ENCODE assay signal across 8 mouse cellular contexts in the genomic region with DNA sequence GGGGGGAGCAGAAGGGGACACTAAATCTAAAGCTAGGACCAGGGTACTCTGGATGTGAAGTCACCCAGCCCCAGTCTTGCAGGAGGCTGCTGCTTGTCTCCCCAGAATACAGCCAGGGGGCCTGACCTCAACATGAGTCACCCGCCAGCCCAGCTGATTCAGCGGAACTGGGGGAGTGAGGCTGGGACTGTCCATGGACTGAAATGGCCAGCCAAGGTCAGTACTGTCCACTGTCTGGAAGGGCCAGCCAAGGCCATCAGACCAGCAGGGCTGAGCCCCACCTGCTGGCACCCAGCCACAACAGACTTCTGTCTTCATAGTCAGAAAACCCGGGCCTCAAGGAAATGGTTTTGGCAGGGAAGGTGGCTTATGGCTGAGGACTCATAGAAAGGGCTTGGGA. TPM values are rescaled to one million over a fixed set of nuclear protein-coding genes. Genes with fewer than 3 reads are reported as not detected.
DNase-seq lines count a peak whose midpoint lies in the region; ATAC-seq and TF ChIP-seq lines count a peak whose summit lies in the region.

No protein-coding gene starts in this region.

- no peaks in the 10 kb centered on the region for H3K36me3 ChIP-seq in lung, postnatal 0 days (ENCODE audit: insufficient read depth, low read length)
- peaks cover 10% of the 10 kb centered on the region; the same call in 1 of the 2 replicates for H3K36me3 ChIP-seq in forebrain, embryonic 15.5 days
- H3K36me3 ChIP-seq in midbrain, embryonic 13.5 days, result peaks cover 31% of the 10 kb centered on the region

- no peak overlapping the region for H3K4me3 ChIP-seq in brown adipose tissue, adult 24 weeks (ENCODE audit: insufficient read depth, low read depth, low read length)
- H3K4me3 ChIP-seq in lung, postnatal 0 days (ENCODE audit: low read depth, low read length), result no peak overlapping the region
- H3K4me3 ChIP-seq in forebrain, embryonic 15.5 days, result no peak overlapping the region
- H3K4me3 ChIP-seq in midbrain, embryonic 13.5 days (replicated peaks), result no peak overlapping the region

- 35% methylated on average over 3 of the region's 3 CpGs for WGBS in lung, postnatal 0 days
- WGBS in forebrain, embryonic 15.5 days, result 67% methylated on average over 3 of the region's 3 CpGs
- WGBS in midbrain, embryonic 13.5 days, result 85% methylated on average over 3 of the region's 3 CpGs

- peak; percentile 73 for ATAC-seq in lung, postnatal 0 days
- no peak for ATAC-seq in forebrain, embryonic 15.5 days (replicated peaks)
- ATAC-seq in midbrain, embryonic 13.5 days, result no peak

- H3K4me2 ChIP-seq in lung, postnatal 0 days (replicated peaks; ENCODE audit: low read depth, low read length), result no peak overlapping the region
- H3K4me2 ChIP-seq in forebrain, embryonic 15.5 days (replicated peaks), result no peak overlapping the region
- H3K4me2 ChIP-seq in midbrain, embryonic 13.5 days (replicated peaks), result no peak overlapping the region

- no peaks in the 10 kb centered on the region for H3K27me3 ChIP-seq in lung, postnatal 0 days (replicated peaks; ENCODE audit: insufficient read depth, low read length)
- H3K27me3 ChIP-seq in forebrain, embryonic 15.5 days, result no peaks in the 10 kb centered on the region
- no peaks in the 10 kb centered on the region for H3K27me3 ChIP-seq in midbrain, embryonic 13.5 days

- H3K9ac ChIP-seq in lung, postnatal 0 days (replicated peaks; ENCODE audit: low read depth), result no peak overlapping the region
- H3K9ac ChIP-seq in forebrain, embryonic 15.5 days (replicated peaks), result no peak overlapping the region
- no peak overlapping the region for H3K9ac ChIP-seq in midbrain, embryonic 13.5 days (replicated peaks)

- peak; percentile 35 for TF ChIP-seq CTCF in lung, postnatal 0 days (IDR thresholded peaks at IDR 0.05)

- TF ChIP-seq EP300 in lung, postnatal 0 days (IDR thresholded peaks at IDR 0.05), result no peak

- peak; percentile 31 to 38 for DNase-seq in lung, adult 18-20 months
- no peak for DNase-seq in lung, postnatal 25 days (ENCODE audit: low spot score)
- DNase-seq in kidney, adult 11 months, result peak; percentile 81
- DNase-seq in lung, postnatal 0 days (ENCODE audit: low spot score), result peak; percentile 48
- no peak for DNase-seq in embryo, embryonic 10.5 days (ENCODE audit: low spot score)

- 0 out of 2 replicates have a peak overlapping the region, but pooled peaks have one; percentile 51 for H3K27ac ChIP-seq in brown adipose tissue, adult 24 weeks (replicated peaks; ENCODE audit: low read depth, low read length)
- H3K27ac ChIP-seq in lung, postnatal 0 days (ENCODE audit: low read length), result no peak overlapping the region
- no peak overlapping the region for H3K27ac ChIP-seq in forebrain, embryonic 15.5 days (replicated peaks)
- no peak overlapping the region for H3K27ac ChIP-seq in midbrain, embryonic 13.5 days

- H3K9me3 ChIP-seq in lung, postnatal 0 days (ENCODE audit: low read length), result no peaks in the 10 kb centered on the region
- H3K9me3 ChIP-seq in forebrain, embryonic 15.5 days, result no peaks in the 10 kb centered on the region
- no peaks in the 10 kb centered on the region for H3K9me3 ChIP-seq in midbrain, embryonic 13.5 days

- H3K4me1 ChIP-seq in brown adipose tissue, adult 24 weeks (ENCODE audit: control insufficient read depth, insufficient read depth, insufficient read length, low read length), result peaks cover 25% of the 10 kb centered on the region
- H3K4me1 ChIP-seq in lung, postnatal 0 days (ENCODE audit: insufficient read depth, low read depth, low read length), result peaks cover 4% of the 10 kb centered on the region; the same call in 1 of the 2 replicates
- H3K4me1 ChIP-seq in forebrain, embryonic 15.5 days, result no peaks in the 10 kb centered on the region
- no peaks in the 10 kb centered on the region for H3K4me1 ChIP-seq in midbrain, embryonic 13.5 days (replicated peaks)

RNA-seq across cellular contexts. Expression of a gene that starts 17.9 kb away (rescaled TPM):
- polyA plus RNA-seq in brown adipose tissue, adult 24 weeks (2012; ENCODE audit: insufficient read depth, insufficient read length, missing spikeins), result 5.5 and 6.9 TPM in 2 replicates
- polyA plus RNA-seq in lung, postnatal 0 days (2015; fragmentation: Nextera tagmentation; extraction: Ambion mirVana), result 108 and 114 TPM in 2 replicates
- polyA plus RNA-seq in forebrain, embryonic 15.5 days (2015; fragmentation: Nextera tagmentation; extraction: Ambion mirVana), result 13.9 and 17.5 TPM in 2 replicates
- polyA plus RNA-seq in midbrain, embryonic 13.5 days (2015; fragmentation: Nextera tagmentation; extraction: Ambion mirVana), result 7.5 and 8.3 TPM in 2 replicates

Comparison
In these comparisons a context has a peak if more than half of its experiments do, and no peak if none do; other contexts are left out.
1. DNase-seq: peak in lung, adult 18-20 months (2 of 2), kidney, adult 11 months (single experiment) and lung, postnatal 0 days (single experiment); none in lung, postnatal 25 days (single experiment) and embryo, embryonic 10.5 days (single experiment).